Comparison of ENCODE assay signal across 18 mouse cellular contexts in genomic region chr19:40332303-40332702, GRCm38 (mm10).
DNase-seq lines count a peak whose midpoint lies in the region; ATAC-seq lines count a peak whose summit lies in the region.
"Had no signal": no experiment of that assay in that cellular context is flagged by ENCODE, and none has a peak within 500 bp of the region (broad histone marks: within the 10 kb centered on the region; RNA-seq: fewer than 3 reads in every experiment).

No protein-coding gene starts in this region.

- no peak for ATAC-seq in heart, embryonic 12.5 days (ENCODE audit: insufficient number of reproducible peaks, low FRiP score)
- no peak for ATAC-seq in kidney, embryonic 15.5 days (replicated peaks; ENCODE audit: low FRiP score)
- ATAC-seq in kidney, embryonic 16.5 days (ENCODE audit: low FRiP score, low TSS enrichment) = no peak
- ATAC-seq: forebrain, embryonic 15.5 days; hindbrain, embryonic 16.5 days; inflammation-experienced regulatory T-cells, adult 6 months; intestine, postnatal 0 days had no signal

- peak; percentile 90 for DNase-seq in heart, adult 11 months
- DNase-seq in heart, adult 8-10 months (ENCODE audit: low spot score) = no peak
- no peak for DNase-seq in heart, postnatal 4 days
- DNase-seq in urinary bladder, postnatal 36 days (ENCODE audit: low spot score in 2 of 2) = no peak
- DNase-seq: adrenal gland, postnatal 10 days; cerebellum, adult 11-12 months; cerebellum, adult 9-10 months; cerebellum, postnatal 25 days; kidney, adult 8-10 months had no signal

- H3K4me1 ChIP-seq in heart, embryonic 12.5 days (replicated peaks) = peaks cover 33% of the 10 kb centered on the region
- H3K4me1 ChIP-seq in kidney, embryonic 15.5 days = peaks cover 6% of the 10 kb centered on the region
- 0 out of 2 replicates have a peak, but pooled peaks cover 4% of the 10 kb centered on the region for H3K4me1 ChIP-seq in kidney, embryonic 16.5 days (ENCODE audit: insufficient read depth, low read length)
- H3K4me1 ChIP-seq: embryonic facial prominence, embryonic 12.5 days; forebrain, embryonic 15.5 days; hindbrain, embryonic 12.5 days had no signal

- 71% methylated on average over 6 of the region's 6 CpGs for WGBS in heart, embryonic 12.5 days
- 84% methylated on average over 6 of the region's 6 CpGs for WGBS in kidney, embryonic 15.5 days
- 82% methylated on average over 6 of the region's 6 CpGs for WGBS in kidney, embryonic 16.5 days

- H3K27me3 ChIP-seq in heart, embryonic 12.5 days (replicated peaks) = no peaks in the 10 kb centered on the region
- no peaks in the 10 kb centered on the region for H3K27me3 ChIP-seq in kidney, embryonic 15.5 days
- no peaks in the 10 kb centered on the region for H3K27me3 ChIP-seq in kidney, embryonic 16.5 days (ENCODE audit: insufficient read depth, low read length)
- H3K27me3 ChIP-seq: embryonic facial prominence, embryonic 12.5 days; forebrain, embryonic 15.5 days; hindbrain, embryonic 12.5 days had no signal

- peaks cover under 1% of the 10 kb centered on the region; the same call in 1 of the 2 replicates for H3K36me3 ChIP-seq in heart, embryonic 12.5 days
- no peaks in the 10 kb centered on the region for H3K36me3 ChIP-seq in kidney, embryonic 15.5 days
- H3K36me3 ChIP-seq in kidney, embryonic 16.5 days (ENCODE audit: insufficient read depth, low read length) = no peaks in the 10 kb centered on the region
- H3K36me3 ChIP-seq: embryonic facial prominence, embryonic 12.5 days had no signal

- H3K27ac ChIP-seq in heart, embryonic 12.5 days (ENCODE audit: poor library complexity, severe bottlenecking) = peak overlapping the region; percentile 71
- H3K27ac ChIP-seq in kidney, embryonic 15.5 days = peak overlapping the region; percentile 27; the same call in 1 of the 2 replicates
- no peak overlapping the region for H3K27ac ChIP-seq in kidney, embryonic 16.5 days (ENCODE audit: low read length)
- H3K27ac ChIP-seq: embryonic facial prominence, embryonic 12.5 days; forebrain, embryonic 15.5 days; hindbrain, embryonic 12.5 days had no signal

- H3K9me3 ChIP-seq in heart, embryonic 12.5 days (replicated peaks) = no peaks in the 10 kb centered on the region
- no peaks in the 10 kb centered on the region for H3K9me3 ChIP-seq in kidney, embryonic 15.5 days (replicated peaks)
- no peaks in the 10 kb centered on the region for H3K9me3 ChIP-seq in kidney, embryonic 16.5 days (ENCODE audit: low read length)
- H3K9me3 ChIP-seq: embryonic facial prominence, embryonic 12.5 days; forebrain, embryonic 15.5 days; hindbrain, embryonic 12.5 days had no signal

- no peak overlapping the region for H3K4me2 ChIP-seq in heart, embryonic 12.5 days
- no peak overlapping the region for H3K4me2 ChIP-seq in kidney, embryonic 15.5 days
- no peak overlapping the region for H3K4me2 ChIP-seq in kidney, embryonic 16.5 days (replicated peaks; ENCODE audit: low read depth, low read length)
- H3K4me2 ChIP-seq: embryonic facial prominence, embryonic 12.5 days; forebrain, embryonic 15.5 days; hindbrain, embryonic 12.5 days had no signal

- H3K4me3 ChIP-seq in heart, embryonic 12.5 days = no peak overlapping the region
- no peak overlapping the region for H3K4me3 ChIP-seq in kidney, embryonic 15.5 days (replicated peaks)
- no peak overlapping the region for H3K4me3 ChIP-seq in kidney, embryonic 16.5 days (ENCODE audit: low read length)
- H3K4me3 ChIP-seq: embryonic facial prominence, embryonic 12.5 days; forebrain, embryonic 15.5 days; hindbrain, embryonic 12.5 days had no signal

- no peak overlapping the region for H3K9ac ChIP-seq in heart, embryonic 12.5 days
- H3K9ac ChIP-seq in kidney, embryonic 15.5 days = no peak overlapping the region
- H3K9ac ChIP-seq in kidney, embryonic 16.5 days (replicated peaks; ENCODE audit: low read length) = no peak overlapping the region
- H3K9ac ChIP-seq: embryonic facial prominence, embryonic 12.5 days; forebrain, embryonic 15.5 days; hindbrain, embryonic 12.5 days had no signal
